Mouse (Mus musculus) lung, postnatal 10 days (tissue): ENCODE measurements around the gene Sergef.

Experiments used
- DNase-seq: peaks from one replicate; pipeline ENCODE4 v3.0.0; 2021

Gene Sergef

DNA sequence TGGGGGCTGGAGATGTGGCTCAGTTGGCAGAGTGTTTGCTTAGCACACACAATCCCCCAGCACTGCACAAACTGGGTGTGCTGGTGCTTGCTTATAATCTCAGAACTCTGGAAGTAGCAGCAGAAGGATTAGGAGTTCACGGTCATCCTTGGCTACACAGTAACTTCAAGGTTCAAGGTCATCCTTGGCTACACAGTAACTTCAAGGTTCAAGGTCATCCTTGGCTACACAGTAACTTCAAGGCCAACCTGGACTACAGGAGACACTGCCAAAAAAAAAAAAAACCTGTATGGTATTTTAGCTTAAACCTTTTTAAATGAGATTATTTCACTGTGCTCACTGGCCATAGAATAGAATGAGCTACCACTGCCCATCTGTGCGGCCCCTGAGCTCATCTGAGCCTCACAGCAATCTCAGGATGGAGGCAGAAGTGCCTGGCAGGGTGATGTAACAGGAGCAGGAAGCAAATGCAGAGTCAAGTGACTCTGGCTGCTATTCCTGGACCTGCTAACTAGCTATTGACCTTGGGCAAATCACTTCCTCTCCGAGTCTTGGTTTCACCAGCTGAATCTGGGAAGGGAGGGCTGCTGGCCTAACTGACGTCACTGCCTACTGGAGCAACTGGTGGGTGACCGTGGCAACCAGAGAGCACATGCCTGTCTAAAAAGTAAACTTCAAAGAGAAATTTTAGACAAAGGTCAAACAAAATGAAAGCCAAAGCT, 24.2 kb downstream of the Sergef start:
- DNase-seq, result peak; percentile 39

DNA sequence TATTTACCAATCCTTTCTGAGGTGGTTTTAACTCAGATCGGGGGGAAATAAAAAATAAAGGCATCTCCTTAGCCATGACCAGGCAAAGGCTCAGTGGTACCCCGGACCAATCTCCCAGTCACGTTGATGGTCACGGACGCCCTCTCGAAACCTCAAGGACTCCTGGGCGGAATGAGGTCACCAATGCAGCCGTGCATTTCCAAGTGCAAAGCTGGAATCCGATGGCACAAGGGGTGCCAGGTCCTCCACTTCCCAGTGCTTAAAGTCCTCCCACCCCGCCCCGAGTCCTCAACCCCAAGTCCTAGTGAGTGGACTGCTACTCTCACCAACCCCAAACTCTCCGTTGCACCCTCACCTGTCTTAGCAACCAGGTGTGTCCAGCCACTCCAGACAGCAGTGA, 25.3 kb downstream of the Sergef start:
- peak; percentile 33 for DNase-seq

DNA sequence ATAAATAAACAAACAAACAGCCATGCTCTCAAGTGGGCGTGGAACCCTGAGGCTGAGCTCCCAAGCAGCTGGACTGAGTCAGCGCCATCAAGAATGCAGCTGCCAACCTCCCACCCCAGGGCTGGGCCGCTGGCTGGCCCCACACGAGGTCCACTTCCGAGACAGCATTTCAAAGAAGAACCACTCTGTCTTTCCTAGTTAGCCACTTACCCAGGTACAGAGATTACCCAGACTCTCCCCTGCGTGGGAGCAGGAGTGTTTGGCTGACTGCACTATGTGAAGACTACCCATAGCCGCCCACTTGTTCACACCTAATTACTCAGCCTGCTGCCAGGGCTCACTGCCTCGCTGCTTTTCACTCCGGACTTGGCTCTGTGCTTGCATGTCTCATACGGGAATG, 26.5 kb downstream of the Sergef start:
- peak; percentile 21 for DNase-seq

DNA sequence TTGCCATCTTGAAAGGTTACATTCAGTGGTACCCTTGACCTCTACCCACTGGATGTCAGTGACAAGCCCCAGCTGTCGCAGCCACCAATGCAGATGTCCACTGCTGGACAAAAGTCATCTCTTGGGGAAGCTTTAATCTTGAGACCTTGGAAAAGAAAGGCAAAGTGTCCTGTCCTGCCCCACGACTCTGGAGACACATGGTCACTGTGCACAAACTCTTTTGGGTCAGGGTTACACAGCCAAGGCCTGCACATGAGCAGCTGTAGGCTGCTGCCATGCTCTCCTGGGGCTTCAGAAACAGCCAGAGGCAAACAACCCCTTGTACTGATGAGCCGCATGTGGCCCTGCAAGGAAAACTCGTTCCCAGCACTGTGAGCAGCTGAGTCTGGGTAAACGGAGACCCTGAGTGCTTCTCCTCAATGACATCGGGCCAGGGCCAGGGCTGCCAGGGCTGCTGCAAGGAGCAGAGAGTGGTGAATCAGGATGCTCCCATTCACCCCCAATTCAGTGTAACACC, 27.1 kb downstream of the Sergef start:
- no peak for DNase-seq

DNA sequence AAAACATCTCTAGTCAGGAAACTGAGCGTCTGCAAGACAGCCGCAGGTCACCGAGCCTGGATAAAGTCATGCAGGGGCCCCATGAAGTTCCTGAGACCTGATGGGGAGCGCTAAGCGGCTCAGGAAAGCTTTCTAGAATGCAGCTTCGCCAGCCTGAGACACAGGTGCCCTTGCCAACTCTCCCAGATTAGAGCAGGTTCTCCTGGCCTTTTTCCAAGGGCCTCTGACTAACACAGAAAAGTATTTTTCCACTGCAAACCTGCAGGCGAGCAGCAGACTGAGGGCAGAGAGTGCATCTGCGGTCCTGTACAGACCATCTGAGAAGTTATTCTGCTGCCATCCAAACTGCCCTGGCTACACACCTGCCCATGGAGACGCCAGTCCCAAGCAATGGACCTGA, 27.6 kb downstream of the Sergef start:
- peak; percentile 62 for DNase-seq

DNA sequence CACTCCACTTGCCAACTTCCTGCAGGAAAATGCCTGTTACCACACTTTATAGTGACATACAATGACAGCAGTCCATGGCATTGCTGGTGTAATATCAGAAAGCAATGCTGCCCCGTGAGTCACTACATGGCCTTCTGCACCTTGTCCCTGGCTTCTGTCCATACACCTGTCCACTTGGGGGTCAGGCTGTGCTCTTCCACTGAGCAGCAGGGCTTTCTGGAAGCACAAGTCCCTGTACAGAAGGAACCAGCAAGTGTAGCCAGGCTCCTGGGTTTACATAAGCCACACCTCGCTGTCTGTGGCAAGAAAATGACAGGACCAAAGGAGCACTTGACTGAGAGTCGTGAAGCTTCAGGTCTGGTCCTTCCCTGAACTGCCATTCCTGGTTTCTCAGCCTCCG, 30.3 kb downstream of the Sergef start:
- no peak for DNase-seq

DNA sequence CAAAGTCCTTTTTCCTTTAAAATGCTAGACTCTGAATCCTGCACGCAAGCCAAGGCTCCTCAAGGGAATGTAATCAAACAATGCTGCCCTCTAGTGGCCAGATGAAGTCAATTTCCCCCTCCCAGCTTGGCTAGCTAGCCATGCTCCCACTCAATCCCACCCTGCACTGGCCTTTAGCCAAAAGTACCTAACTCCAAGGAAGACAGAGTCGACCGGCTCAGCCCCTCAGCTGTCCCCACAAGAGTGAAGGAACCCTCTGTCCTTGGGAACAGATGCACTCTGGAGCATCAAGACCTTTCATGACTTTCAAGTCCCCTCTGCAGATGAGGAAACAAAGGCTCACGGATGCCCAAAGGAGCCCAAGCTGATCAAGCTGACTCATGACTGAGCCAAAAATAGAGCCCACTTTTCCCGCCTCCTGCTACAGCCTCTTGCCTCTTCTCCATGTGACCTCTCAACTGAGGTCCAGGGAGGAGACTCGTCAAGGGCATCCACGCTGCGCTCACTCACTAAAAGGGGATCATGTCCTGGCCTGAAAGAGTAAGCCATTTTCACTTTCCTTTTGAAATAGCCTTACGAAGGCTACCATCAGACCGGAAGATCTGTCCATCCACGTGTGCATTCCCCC, 32.1 kb downstream of the Sergef start:
- DNase-seq, result peak; percentile 74

DNA sequence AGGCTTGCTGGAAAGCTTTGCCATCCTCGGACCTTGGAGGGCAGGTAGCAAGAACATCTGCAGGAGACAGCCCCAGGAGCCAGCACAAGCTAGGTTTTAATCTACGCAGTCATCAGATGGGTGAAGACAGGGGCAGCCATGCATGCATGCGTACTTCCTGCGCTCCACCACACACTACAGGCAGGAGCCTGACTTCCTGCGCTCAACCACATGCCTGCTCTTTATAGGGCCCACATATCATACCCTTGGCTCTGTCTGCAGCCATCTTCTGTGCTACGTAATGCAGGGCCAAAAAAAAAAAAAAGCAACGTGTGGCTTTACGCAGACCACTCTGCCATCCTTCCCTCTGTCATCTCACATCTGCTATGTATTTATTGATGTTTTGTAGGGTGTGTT, 32.6 kb downstream of the Sergef start:
- DNase-seq, result no peak

DNA sequence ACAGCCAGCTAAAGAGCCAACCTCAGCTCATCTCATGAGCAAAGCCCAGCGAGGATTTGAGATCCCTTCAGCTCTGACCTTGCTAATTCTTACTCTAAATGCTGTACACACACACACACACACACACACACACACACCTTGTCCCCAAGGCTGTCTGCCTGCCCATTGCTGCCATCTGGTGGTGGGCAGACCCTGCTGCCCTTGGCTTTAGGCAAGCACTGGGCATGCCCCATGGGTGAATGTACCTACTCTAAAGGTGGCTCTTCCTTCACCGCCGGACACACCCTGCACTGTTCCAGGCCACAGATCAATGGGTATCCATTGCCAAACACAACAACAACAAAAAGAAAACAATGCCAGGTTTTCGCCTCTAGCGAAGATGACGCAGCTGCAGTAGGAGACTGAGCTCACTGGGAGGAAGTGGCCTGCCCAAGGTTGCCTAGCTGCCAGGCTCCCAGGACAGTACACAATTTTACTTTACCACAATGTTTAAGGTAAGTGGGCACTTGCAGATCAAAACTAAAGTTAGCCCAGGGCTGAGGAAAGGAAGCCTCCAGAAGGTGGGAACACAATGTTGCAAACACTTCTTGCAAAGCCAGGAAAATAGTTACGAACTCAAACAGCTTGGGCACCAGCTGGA, 33.1 kb downstream of the Sergef start:
- peak; percentile 84 for DNase-seq

DNA sequence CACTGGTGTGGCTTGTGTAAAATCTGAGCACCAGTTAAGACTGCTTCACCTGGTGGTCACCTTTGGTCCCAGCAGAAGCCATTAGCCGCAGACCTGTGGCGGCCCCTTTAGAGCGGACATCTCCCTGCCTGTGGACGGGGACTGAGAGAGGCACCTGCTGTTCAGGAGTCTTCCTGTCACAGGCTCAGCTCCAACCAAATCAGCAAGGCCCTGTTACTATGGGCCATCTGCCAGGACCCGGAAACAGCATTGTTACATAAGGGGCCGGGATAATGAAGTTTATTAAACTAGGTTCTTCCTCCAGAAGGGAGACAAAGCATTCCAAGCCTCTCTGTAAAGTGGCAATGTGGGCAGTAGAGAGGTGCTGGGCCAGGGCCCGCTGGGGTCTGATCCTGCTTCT, 36.6 kb downstream of the Sergef start:
- peak; percentile 45 for DNase-seq

DNA sequence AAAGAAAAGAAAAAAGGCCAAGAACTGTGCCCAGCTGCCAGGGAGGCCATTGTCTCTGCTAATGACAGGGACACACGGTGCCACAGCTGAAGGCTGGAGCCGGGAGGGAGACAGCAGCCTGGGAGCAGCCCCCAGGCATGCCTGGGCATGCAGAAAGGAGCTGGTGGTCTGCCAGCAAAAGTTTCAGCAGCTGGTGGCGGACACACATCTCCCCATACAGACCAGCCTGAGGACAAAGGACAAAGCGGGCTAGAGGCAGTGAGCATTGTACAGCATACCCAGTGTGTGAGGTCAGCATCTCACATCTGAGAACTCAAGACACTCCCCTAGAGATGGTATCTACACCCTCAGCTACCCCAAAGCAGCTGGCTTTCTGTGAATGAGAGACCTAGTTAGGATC, 37.5 kb downstream of the Sergef start:
- peak; percentile 61 for DNase-seq

DNA sequence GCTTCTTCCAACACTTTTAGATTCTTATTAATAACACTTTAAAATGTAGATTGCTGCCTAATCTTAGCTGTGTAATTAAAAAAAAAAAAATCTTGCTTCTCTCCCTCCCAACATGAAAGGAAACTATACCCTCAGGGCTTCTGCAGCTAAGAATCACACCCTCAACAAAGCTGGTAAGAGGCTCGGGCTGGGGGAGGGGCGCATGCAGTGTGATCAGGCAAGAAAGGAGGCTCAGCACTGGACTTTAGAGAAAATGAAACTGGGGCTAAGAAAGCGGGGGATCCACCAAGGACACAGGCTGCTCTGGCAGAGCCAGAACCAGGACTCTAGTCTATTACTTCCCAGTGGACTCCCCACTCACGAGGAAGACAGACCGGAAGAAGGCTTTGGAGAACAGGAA, 38.5 kb downstream of the Sergef start:
- DNase-seq, result no peak

DNA sequence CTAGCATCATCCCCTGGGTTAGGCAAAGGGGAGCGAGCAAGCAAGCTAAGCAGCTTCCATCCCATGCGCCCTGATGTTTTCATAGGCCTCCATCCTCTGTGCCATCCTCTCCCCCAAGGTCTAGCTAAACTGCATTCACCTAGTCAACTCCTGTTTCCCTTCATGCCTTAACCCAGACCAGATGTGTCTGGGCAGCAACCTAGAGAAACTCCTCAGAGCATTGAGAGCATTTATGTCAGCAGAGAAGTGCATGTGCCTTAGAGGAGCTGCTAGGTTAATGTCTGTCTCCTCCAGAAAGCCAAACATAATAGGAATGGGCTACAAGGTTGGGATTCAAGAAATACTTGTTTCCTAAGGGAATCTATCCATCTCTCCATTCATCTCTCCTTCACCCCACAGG, 42.6 kb downstream of the Sergef start:
- DNase-seq, result no peak

DNA sequence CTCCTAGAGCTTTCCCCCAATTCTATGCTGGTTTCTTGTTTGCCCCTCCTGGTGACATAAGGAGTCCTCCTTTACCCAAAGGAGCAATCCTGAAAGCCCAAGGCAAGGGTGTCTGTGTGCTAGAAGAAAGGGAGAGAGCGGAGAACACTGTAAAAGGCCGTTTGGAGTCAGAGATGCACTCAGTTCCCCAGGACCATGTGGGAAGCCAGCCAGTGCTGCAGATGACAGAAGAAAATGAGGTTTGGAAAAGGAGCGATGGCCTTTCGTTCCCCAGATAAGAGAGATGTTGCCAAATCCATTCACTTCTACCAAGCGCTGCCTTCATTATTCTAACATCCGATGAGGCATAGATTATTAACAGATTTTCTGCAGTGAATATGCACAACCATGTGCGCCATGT, 48.1 kb downstream of the Sergef start:
- DNase-seq, result no peak

DNA sequence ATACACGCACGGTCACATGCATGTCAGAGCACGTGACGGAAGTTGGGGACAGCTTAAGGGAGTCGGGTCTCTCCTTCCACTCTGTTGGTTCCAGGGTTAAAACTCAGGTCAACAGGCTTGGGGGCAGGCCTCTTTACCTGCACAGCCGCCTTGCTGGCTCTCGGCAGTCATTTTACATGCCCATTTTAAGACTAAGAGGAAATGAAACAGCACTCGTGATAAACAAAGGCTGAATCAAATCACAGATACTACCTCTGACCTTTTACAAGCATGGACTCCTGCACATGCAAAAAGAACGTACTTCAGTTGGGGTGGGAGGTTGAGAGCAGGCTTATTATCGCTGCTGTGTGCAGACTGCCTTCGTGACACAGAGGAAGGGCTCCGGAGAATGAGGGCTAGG, 50.4 kb downstream of the Sergef start:
- no peak for DNase-seq

DNA sequence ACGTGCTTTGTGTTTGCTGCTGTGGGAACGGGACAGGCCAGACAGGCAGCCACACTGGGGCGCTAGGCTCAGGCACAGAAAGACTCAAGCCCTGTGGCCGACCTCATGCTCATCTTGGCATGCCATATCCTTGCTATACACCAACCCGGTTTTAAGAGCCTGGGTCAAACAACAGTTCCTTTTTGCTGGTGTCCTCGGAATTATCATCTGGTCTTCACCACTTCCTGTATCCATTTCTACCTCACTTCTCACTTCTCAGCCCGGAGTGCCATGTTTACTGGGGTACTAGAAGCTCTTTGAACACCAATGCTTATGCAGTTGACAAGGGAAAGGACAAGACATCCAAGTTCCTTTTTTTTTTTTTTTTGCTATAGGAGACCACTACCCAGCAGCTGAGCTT, 51.6 kb downstream of the Sergef start:
- no peak for DNase-seq

DNA sequence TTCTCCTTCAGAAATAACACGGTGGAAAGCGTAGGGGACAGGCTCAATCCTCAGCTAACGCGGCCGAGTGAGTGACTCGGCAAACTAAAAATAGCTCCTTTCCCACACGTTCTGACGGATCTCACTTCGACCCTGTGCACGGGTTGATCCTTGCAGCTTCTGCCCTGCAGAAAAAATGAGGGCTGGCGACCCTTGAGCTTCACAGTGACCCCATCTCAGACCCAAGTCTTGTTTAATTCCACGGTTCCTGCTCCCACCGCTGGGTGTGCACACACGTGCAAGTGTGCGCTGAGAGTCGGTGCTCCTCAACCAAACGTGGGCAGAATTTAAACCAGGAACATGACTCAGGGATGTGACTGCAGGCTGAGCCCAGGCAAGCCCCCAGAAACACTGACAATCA, 52.1 kb downstream of the Sergef start:
- DNase-seq, result no peak

DNA sequence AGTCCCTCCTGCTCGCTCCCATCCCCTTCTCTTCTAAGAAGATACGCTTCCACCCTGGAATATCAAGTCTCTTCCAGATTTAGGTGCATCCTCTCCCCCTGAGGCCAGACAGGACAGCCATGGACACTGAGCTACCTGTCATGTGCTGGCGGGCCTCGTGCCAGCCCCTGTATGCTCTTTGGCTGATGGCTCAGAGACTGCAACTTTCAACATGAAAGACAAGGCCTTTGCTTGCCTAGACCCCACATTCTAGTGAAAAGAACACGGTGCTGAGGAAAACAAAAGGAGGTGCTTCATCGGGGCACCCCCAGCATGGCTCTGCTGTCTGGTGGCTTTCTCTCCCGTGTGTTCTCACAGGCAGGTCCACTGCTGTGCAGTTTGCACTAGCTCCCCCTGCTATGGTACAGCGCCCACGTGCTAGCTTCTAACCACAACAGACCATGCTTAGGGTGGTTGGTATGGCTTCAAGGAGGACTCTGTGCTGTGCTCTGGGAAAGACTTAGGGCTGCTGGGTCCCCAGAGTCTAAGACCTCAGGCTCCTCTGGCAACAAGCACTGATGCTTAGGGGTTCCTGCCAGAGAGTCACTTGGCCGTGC, 52.9 kb downstream of the Sergef start:
- no peak for DNase-seq

DNA sequence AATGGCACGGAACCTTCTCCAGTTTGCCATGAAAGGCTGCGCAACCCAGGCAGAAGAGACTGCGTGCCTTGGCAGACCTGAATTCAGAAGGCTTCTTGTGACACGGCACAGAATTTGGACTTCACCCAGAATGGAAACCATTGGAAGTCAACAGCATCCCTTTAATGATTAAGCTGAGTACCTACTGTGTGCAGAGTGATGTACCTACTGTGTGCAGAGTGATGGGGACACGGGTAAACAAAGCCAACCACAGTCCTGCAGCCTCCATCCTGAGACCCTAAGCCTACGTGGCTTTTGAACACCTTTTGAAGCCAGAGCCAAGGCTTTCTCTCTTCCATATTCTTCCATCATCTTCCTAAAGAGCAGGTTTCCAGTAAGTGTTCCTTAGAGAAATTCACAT, 56.9 kb downstream of the Sergef start:
- DNase-seq, result no peak

DNA sequence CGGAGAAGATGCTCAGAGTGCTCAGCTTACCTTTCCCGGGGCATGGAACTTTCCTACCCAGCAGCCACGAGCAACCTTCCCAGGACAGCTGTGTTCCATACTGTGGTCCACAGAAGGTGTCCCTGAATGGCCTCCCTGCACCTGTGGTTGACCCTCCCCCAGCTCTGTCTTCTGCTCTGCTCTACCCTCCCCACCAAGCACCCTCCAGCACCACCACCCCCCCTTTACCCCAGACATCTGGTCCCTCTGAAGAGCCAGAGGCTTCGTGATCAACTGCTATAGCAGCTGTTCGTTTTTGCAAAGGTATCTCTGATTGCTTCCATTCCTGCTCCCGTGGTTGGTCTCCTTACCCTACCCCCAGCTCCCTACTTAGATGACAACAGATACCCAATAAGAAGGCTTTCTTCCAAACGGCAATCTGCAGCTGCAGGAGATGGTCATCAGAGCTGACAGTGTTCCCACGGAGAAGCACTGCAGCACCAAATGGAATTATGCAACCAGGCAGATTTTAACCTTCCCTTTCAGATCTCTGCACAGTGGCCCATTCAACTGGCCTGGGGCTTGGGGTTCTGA, 58.2 kb downstream of the Sergef start:
- no peak for DNase-seq

DNA sequence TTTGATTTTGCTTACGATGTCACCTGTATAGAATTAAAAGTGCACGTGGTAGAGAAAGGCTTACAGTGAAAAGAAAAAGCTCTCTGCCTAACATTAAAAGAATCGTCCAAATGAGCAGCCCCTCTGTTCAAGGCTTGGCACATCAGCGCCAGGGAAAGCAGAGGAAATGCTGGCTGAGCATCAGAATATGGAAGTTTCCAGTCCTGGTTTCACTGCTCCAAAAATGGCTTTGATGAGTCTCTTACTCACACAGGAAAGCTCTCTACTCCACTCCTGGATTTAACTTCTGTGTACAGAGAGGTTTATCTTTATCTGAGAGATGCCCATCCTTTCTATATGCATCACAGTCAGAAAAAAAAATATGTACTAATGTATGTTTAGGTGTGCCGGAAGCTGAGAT, 61.5 kb downstream of the Sergef start:
- no peak for DNase-seq

DNA sequence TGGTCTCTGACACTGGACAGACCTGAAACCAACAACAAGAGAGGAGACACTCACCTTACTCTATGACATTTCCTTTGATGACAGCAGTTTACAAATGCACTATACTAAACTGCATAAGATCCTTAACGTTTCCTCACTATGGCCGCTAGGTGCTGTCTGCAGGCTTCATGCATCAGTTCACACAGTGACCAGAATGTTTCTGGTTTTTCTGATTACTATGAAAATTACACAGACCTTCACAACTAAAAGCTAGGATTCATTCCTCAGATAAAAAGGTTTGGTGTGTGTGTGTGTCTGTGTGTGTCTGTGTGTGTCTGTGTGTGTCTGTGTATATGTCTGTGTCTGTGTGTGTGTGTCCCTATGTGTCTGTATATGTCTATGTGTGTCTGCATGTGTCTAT, 63.7 kb downstream of the Sergef start:
- no peak for DNase-seq

DNA sequence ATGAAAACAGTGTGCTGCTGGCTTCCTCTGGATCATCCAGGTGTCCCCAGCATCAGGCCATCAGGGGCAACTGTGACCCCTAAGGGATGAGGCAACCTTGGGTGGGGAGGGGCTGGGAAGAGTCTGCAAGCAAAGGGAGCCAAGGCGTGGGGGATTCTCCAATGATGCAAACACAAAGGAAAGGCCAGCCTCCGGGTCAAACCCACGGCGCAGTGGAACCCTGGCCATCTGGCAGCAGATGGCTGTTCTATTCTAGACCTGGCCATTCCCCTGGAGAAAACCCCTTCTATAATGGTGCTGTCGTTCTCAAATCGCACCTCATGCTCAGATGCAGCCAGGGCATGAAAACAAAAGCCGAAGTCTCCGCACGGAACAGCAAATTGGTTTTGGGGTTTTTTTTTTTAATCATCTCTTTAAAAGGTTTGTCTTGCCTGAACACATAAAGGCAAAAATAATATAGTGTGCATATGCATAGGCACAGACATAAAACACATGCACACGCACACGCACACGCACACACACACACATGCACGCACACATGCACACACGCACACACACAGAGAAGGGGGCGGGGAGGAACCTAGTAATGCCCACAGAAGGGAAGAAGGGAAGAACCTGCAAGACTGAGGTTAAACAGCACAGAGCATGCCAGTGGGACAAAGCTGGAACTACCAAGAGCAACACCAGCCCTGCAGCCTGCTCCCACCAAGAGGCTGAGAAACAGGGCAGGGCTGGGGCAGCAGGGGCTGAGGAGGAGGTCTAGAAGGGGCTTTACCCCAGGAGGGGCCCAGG, 66.6 kb downstream of the Sergef start:
- no peak for DNase-seq
